Mouse (Mus musculus): Measurements from ENCODE around the gene Gm14137.
A peak's percentile ranks its signal among the peaks of the same experiment; 100 is the strongest.

The Gm14137 gene

DNA sequence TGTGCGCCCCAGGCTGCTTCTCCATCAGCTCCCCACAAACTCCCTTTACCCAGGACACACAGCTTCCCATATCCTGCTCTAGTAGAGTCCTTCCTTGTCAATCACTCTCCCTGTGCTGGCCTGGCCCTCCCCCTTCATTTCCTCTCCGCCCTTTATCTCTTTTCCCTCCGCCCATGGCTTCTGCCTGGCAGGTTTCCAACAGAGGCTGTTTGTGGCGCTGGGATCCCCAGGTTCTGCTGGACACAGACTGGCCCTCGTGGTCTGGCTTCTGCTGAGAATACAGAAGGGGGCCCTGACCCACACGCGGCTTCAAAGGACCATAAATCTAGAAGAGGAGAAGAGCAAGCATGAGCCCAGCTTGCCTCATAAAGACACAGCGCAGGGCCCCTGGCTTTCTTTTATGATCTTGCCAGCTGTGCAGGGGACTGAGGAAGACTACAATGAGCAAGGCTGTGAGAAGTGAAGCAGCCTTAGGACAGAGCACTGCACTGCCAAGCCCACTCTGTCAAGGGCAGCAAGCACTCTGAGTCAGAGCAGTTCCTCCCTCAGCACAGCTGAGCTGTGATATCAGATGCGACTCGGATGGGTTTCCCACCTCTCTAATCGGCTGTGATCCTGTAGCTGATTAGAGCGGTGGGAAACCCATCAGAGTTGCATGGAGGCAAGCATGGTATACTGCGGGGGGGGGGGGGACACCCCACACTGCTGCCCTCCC, 1.3 kb upstream of the Gm14137 start:
- DNase-seq = peak; percentile 88

DNA sequence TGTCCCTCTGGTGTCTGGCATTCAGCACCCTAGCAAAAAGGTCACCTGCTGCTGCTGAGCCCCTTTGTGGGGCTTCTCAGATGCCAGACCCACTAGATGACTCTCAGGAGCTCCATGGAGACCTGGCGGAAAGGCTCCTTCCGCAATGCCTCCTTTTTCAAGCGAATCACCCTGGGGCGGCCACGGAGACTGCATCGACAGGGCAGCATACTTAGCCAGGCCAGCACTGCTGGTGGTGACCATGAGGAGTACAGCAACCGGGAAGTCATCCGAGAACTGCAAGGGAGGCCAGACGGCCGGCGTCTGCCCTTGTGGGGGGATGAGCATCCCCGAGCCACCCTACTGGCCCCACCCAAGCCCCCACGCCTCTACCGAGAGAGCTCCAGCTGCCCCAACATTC, 557 bp downstream of the Gm14137 start:
- no peak for DNase-seq

DNA sequence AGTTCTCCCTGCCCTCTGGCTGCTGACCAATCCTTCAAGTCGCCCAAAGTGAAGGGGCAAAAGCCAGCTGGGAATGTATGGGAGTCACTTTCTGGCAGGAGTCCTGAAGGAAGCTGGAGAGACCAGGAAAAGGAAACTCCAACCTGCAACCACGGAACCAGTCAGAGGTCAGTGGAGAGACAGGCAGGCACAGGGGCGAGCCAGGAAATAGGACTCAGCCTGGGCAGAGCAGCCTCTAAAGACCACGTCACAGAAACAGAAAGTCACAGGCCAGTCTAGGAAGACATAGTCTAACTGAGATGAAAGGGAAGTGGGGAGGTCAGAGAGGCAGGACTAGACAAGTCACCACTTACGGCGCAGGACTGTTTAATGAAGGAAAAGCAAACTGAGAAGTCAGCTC, 1.3 kb downstream of the Gm14137 start:
- DNase-seq = peak; percentile 47

DNA sequence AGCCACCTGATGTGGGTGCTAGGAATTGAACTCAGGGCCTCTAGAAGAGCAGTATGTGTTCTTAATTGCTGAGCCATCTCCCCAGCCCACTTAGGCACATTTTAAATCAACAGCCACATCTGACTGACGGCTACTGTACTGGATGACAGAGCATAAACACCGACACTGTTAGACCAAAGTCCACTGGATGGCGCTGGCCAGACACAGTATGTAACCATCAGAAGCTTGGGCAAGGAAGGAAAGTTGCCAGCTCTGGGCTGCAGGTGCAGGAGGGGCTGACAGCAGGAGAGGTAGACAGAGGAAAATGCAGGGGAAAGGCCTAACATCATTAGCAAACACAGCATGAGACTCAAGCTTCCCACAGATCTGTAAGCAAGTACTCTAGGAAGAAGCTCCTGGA, 2.5 kb downstream of the Gm14137 start:
- DNase-seq = peak; percentile 32

DNA sequence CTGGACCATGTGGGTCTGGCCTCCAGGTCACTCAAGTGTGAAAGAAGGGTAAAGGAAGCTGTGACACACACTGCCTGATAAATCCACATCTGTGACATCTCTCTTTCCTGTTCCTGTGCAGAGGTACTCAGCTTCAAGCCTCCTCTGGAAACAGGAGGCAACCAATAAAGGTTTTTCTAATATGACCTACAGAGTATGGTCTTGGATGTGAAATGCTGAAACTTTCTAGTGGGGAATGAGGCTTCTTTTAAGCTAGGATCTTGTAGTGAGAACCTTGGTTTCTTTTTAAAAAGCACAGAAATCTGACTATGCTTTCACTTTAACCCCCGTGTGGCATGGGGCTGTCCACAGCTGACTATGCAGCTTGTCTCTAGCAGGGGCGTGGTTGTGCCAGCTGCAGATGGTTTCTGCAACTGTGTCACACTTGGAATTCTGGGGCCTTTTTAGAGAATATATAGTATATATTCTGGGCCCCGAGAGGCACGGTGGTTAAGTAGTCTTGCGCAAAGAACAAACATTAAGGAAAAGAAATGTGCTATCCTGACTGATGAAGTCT, 3.2 kb downstream of the Gm14137 start:
- no peak for DNase-seq

DNA sequence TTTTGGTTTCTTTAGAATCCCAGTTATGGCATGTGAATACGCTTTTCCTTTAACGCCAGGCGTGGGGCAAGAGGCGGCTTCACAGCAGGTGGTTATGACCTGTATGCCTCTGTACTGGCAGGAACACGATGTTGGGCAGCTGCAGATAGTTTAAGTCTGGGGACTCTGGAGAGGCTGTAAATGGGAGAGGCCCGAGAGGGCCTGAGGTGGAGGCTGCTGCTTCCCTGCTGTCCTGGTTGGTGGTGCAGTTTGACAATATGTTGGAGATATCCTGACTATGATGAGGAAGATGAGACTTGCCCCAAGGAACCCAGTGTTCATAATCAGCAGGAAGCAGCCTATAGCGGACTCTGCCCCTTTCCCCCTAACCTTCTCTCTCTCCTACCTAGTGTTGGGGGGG, 8.6 kb downstream of the Gm14137 start:
- no peak for DNase-seq

DNA sequence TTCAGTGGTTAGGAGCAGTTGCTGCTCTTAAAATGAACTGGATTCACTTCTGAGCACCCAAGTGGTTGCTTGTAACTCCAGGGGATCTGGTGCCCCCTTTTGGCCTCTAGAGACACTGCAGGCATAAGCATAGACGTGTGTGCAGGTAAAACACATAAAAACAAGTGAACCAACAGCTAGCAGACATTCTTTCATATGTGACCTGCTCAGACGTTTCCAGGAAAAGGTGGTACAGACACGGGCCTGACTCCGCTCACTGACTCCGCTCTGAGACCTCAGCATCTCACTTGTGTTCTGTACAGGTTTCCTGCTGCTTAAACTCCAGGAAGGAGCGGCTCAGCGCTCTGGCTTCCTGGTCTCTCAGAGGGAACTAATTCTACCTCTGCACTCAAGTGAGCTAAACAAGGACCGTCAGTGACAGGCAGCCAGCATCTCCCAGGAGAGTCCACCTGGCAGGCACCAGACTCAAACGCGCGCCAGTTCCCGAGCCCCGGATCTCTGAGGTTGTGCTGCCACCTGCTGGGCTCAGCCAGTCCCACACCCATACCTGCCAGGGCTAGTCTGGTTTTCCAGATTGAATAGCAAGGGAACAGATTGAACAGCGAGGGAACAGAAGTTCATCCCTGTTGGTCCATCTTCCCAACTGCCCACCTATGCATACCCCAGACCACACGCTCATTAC, 14.9 kb downstream of the Gm14137 start:
- peak; percentile 86 for DNase-seq

DNA sequence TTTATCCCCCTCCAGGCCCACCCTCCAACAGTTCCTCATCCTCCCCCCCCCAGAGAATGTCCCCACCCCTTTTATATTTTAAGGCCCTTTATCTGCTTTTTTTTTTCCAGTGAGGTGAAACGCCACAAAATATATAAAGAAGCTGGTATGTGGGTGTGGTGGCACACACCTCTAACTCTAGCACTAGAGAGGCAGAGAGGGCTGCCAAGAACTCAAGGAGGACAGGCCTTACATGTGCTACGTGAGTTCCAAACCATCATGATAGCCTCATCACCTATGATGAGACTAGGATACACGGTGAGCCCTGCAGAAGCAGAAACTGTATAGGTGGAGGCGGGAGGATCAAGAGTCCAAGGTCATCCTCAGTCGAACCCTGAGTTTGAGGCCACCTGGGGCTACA, 16.7 kb downstream of the Gm14137 start:
- DNase-seq = no peak

DNA sequence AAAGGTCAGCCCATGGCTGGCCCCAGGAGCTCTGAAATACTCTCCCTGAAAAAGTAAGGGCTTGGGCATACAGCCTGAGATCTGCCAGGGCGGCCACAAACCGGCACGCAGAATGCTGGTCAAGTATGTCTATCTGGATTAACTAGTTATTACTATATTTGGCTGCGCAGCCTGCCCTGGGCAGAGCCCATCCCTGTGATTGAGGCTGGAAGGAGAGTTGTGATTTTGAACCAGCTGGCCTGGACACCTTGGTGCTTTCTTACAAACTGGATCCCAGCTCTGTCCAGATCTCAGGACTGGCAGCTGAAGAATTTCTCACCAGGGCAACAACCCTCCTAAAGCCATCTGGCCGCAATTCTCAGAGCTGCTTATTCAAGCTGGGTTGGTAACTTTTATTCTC, 19.8 kb downstream of the Gm14137 start:
- DNase-seq = no peak

DNA sequence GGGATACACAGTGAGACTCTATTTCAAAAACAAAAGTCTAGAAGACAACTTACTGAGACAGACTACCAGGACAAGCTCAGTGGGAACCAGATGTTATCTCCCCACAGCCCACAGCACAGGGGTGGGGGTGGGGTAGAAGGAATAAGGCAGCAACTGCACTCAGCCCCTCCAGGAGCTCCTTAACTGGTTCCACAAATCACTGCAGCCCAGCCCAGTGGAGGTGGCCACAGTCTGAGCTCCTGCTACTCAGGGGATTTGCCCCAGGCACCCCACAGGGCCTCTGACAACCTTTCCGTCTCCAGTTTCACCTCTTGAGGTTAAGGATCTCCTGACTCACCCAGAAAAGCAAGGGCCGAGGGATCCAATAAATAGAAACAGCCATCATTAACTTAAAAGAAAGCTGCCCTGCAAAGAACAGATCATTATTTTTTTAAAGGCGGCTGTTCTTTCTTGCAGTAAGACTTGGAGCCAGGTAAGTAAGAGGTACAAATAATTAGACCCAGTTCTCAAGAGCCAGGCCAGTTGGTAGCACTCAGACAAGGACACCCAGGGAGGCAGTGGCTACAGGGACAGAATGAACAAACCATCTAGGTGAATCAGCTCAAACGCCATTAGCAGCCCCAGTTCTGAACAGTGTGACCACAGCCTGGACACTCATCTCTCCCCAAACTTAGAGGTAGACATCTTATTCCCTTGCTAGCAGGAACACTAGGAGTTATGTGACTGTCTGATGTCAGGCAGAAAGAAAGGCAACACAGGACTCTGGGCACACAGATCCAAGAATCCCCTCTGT, 22.2 kb downstream of the Gm14137 start:
- no peak for DNase-seq

DNA sequence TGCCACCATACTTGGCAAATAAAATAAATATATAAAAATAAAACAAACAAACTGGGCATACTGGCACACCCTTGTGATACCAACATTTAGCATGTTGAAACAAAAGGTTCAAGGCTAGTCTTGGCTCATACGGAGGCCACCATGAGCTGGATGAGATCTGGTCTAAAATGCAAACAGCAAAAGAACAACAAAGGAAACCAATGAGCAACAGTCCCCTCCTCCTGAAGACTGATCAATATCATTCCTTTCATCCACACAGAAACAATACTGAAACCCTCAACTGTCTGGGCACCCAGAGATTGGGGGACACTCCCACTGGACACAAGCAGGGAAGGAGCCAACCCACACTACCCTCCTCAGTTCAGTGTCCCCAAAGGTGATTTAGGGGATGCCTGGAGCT, 23.2 kb downstream of the Gm14137 start:
- DNase-seq = no peak

DNA sequence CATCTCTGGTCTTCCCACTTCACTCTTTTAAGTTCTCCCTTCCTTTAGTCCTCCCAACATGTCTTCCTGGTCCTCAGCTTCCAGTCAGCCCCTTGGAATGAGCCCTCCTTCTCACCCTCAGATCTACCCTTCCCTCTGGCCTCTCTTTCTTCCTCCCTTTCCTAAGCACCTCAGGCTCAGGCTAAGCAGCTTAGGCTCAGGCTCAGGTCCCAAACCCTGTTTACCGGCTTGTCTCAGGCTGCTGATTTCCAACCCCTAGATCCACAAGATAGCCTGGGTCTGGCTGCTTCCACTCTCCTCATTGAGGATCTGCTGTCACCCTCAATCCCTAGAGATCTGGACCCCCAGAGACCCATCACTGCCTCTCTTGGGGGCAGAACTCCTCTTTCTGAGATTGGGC, 23.7 kb downstream of the Gm14137 start:
- DNase-seq = no peak

DNA sequence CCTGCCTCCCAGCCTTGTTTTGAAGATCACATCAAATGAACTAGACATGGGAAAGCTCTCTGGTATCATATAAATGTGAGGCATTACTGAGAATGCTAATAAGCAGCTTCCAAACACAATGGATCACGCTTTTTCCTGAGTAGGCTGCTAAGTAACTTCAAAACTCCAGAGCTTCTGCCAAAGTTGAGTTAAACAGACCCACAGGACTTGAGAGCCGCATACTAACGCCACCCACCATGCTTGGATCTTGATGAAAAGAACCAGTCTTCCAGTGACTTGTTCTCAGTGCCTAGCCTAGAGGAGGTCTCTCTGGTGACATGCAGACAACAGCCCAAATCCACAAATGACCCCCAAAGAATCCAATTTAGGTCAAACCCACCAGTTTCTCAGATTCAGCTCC, 24.6 kb downstream of the Gm14137 start:
- DNase-seq = no peak

DNA sequence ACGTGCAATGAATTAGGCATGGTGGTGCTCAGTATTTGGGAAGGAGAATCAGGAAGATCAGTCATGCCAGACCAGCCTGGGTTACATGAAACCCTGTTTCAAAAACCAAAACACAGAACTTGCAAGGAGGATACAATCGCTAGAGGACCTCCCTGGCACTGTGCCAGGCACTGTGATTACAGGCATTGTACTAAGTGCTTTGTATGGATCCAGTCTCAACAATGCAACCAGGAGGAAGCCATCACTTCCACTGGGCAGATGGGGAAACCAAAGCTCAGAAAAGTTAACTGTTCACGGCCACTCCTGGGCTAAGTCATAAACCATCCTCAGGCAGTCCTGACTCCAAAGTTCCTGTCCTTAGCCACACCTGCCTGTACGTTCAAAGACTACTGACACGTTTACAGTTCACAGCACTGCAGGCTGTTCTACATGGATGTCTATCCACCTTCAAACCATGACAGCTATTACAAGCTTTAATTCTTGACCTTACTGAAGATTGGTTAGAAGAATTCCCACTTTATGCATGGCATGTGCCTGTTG, 28.7 kb downstream of the Gm14137 start:
- DNase-seq = peak; percentile 59

DNA sequence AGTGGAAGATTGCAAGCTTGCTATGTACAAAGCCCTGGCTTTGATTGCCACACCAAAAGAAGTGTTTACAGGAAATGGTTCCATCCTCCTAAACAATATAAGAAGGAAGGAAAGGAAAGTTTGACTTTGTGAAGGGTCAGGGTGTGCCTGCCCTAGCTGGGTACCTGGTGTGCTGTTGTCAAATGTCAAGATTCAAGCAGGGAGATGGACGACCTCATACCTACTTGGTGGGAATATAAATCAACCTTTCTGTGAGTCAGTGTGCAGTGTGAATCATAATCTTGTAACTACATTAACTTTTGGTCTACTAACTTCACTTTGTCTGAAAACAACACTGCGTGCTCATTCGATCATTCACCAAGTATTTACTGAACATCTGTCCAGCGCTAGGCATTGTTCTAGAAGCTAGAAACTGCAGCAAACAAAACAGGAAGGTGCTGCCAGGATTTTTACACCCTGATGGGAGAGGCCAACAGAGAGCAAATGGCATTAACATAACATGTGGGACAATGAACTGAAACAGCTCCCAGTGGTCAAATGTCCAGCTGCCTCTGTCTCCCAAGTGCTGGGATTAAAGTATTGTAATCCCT, 29.7 kb downstream of the Gm14137 start:
- DNase-seq = peak; percentile 14

DNA sequence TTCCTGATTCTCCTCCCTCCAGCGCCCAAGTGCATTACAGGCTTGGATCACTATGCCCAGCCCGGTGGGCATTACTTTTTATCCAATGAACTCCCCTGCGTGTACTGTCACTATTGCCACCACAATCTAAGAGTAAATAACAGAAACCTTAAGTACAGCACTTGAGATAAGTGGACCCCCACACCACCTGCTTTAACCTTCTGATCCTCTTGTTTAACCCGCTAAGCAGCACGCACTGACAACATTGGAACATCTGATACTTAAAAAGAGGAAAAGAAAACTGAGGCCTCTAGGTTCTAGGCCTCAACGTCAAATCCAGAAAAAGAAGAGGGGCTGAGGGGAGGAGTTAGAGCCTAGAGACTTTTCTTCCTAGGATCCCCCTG, 33.6 kb downstream of the Gm14137 start:
- no peak for DNase-seq

DNA sequence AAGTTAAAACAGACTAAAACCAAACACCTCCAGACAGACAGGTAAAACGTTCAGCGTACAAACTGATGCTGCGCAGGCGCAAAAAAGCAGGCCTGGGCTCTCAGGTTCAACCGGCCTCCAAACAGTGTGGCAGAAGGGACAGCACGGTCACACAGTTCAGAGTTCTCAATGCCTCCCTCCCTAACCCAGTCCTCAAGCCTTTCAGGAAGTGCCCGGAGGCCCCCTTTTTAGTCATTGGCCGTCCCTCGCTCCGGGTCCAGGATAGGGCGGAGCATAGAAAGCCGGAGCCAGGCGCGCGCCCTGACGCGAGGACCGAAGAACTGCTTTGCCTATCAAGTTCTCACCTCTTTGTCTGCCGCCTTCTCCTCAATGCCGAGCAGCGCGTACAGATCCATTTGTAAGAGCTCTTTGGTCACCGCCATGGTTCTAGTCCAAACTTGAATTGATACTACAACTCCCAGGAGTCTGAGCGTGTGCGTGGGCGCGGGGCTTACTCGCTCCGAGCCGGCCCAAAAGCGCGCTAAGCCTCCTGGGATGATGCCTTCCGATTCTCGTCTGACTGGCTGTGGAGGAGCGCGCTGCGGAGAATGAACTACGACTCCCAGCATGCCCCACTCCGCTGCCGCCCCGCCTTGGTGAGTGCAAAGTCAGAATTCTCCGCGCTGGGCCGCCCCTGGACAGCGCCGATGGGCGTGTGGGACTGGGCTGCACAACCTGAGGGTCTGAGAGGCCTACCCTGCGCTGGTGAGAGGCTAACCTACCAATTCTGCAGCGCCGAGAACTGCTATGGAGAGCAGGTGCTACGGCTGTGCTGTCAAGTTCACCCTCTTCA, 34.3 kb downstream of the Gm14137 start, which contains the start of the genes Zfyve19 and Dnajc17:
Gene Zfyve19 (plus strand): TSS at position 274 of the 832 bp plus-strand sequence.
Gene Dnajc17 (minus strand): TSS at position 452 of the 832 bp plus-strand sequence.
- peak; percentile 97 for DNase-seq

DNA sequence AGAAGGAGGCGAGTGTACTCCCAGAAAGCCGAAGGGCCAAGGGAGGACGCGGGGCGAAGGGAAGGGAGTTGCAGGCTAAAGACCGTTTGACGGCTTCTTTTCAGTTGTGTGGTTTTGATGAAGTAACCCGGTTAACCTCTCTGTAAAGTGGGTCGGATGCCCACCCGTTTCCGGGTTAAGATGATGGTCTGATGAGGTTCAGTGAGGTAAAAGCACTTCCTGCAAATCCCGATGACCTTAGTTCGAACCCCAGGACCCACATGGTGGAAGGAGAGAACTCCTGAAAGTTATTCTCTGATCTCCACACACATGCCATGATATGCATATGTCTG, 34.8 kb downstream of the Gm14137 start:
- DNase-seq = no peak
